Mouse (Mus musculus) liver, postnatal 0 days (tissue): ENCODE results near the gene Mapk6. TPM values are rescaled to one million over a fixed set of nuclear protein-coding genes. Genes with fewer than 3 reads are reported as not detected.

Experiments
- ATAC-seq: fragments of 200-750 bp; cut with Nextera tagmentation; 2 replicates; pipeline ENCODE4 v1.8.0; 2017; ENCODE audit warnings: mild to moderate bottlenecking, moderate library complexity
- DNase-seq: peaks from one replicate; pipeline ENCODE4 v3.0.0-alpha.2; 2016
- H3K27ac ChIP-seq: fragments of 300-500 bp; sonication (generic); 2 replicates; pipeline ENCODE4 v1.5.1; 2014; ENCODE audit warnings: antibody characterized with exemption, moderate library complexity, mild to moderate bottlenecking, low read depth
- H3K27me3 ChIP-seq: fragments of 300-500 bp; sonication (generic); 2 replicates; pipeline ENCODE4 v1.6.1; 2014; ENCODE audit warnings: low read length, control low read depth, mixed read lengths; ENCODE audit not compliant: insufficient read depth
- H3K36me3 ChIP-seq: fragments of 300-500 bp; sonication (generic); replicated peaks from 2 replicates; pipeline ENCODE4 v1.6.1; 2014; ENCODE audit warnings: mild to moderate bottlenecking, control low read depth, low read length, moderate library complexity, mixed read lengths; ENCODE audit not compliant: insufficient read depth
- H3K4me1 ChIP-seq: fragments of 300-500 bp; sonication (generic); 2 replicates; pipeline ENCODE4 v1.6.1; 2014; ENCODE audit warnings: antibody characterized with exemption, mild to moderate bottlenecking, control low read depth; ENCODE audit not compliant: insufficient read depth
- H3K4me2 ChIP-seq: fragments of 300-500 bp; sonication (generic); 2 replicates; pipeline ENCODE4 v1.6.1; 2014; ENCODE audit warnings: low read depth, mild to moderate bottlenecking, low read length, moderate library complexity, mixed read lengths
- H3K4me3 ChIP-seq: fragments of 300-500 bp; sonication (generic); 2 replicates; pipeline ENCODE4 v1.5.1; 2014; ENCODE audit warnings: low read depth, low read length
- H3K9ac ChIP-seq: fragments of 300-500 bp; sonication (generic); replicated peaks from 2 replicates; pipeline ENCODE4 v1.6.1; 2014; ENCODE audit warnings: mild to moderate bottlenecking, moderate library complexity
- H3K9me3 ChIP-seq: fragments of 300-500 bp; sonication (generic); 2 replicates; pipeline ENCODE4 v1.6.1; 2016; ENCODE audit warnings: mild to moderate bottlenecking, control low read depth, low read length, mixed read lengths
- CTCF ChIP-seq: sonication (generic); IDR thresholded peaks from 2 replicates; pipeline ENCODE4 v1.5.1; 2016; ENCODE audit warnings: antibody characterized with exemption, low read depth
- EP300 ChIP-seq: IDR thresholded peaks from 2 replicates; pipeline ENCODE4 v1.6.1; 2016; ENCODE audit warnings: antibody characterized with exemption, low read depth, mild to moderate bottlenecking
- WGBS: fragments of 180-500 bp; shearing (Covaris S2); extraction: QIAGEN DNeasy Blood & Tissue Kit; methylation state at CpG from one replicate; pipeline ENCODE4 v1.1.7; 2014; ENCODE audit not compliant: insufficient replicate concordance; 5-methylcytosine and 5-hydroxymethylcytosine counted together
- polyA plus RNA-seq: library from polyadenylated mRNA; unstranded; fragments of >200 nt; fragmentation: Nextera tagmentation; extraction: Ambion mirVana; gene quantifications from 2 replicates; pipeline ENCODE4 v1.2.1, GENCODE M21; 2015

Mapk6 gene
- polyA plus RNA-seq, 1 experiment from 2014 or later: 18.4 TPM

GRCm38 (mm10) chr9:75413206-75413605 lies 3.4 kb upstream of the Mapk6 start:
- no peak for DNase-seq
- H3K4me3 ChIP-seq: no peak overlapping the region
- peaks cover 19% of the 10 kb centered on the region for H3K4me1 ChIP-seq
- TF ChIP-seq CTCF: no peak
- no peak for TF ChIP-seq EP300
- no peaks in the 10 kb centered on the region for H3K9me3 ChIP-seq
- H3K9ac ChIP-seq: no peak overlapping the region
- no peak overlapping the region for H3K27ac ChIP-seq
- no peaks in the 10 kb centered on the region for H3K27me3 ChIP-seq
- ATAC-seq: no peak
- 69% methylated on average over 5 of the region's 5 CpGs for WGBS
- H3K4me2 ChIP-seq: no peak overlapping the region
- H3K36me3 ChIP-seq: no peaks in the 10 kb centered on the region

GRCm38 (mm10) chr9:75411584-75411983 lies 1.8 kb upstream of the Mapk6 start:
- Histone ChIP-seq H3K27ac (peak overlapping the region; percentile 32; the same call in 1 of the 2 replicates), H3K9me3 (no peaks in the 10 kb centered on the region), H3K4me3 (no peak overlapping the region), H3K36me3 (no peaks in the 10 kb centered on the region), H3K27me3 (no peaks in the 10 kb centered on the region), H3K4me1 (peaks cover 24% of the 10 kb centered on the region), H3K9ac (no peak overlapping the region), H3K4me2 (0 out of 2 replicates have a peak overlapping the region, but pooled peaks have one; percentile 16)
- DNase-seq (no peak), ATAC-seq (no peak)
- 38% methylated on average over 9 of the region's 9 CpGs for WGBS
- TF ChIP-seq CTCF (no peak), EP300 (no peak; the same call in 1 of the 2 replicates)

- TF ChIP-seq EP300 (no peak), CTCF (no peak)
- 55% methylated on average over 6 of the region's 6 CpGs for WGBS
- DNase-seq (no peak), ATAC-seq (no peak)
- Histone ChIP-seq H3K9me3 (no peaks in the 10 kb centered on the region), H3K4me1 (peaks cover 24% of the 10 kb centered on the region), H3K4me2 (peak overlapping the region; percentile 86), H3K9ac (no peak overlapping the region), H3K27me3 (no peaks in the 10 kb centered on the region), H3K36me3 (no peaks in the 10 kb centered on the region), H3K4me3 (no peak overlapping the region), H3K27ac (peak overlapping the region; percentile 11; the same call in 1 of the 2 replicates)
These were observed 1.2 kb upstream of the Mapk6 start for GRCm38 (mm10) chr9:75410868-75411487.

GRCm38 (mm10) chr9:75409031-75409851 lies 564 bp downstream of the Mapk6 start:
- Histone ChIP-seq H3K27me3 (no peaks in the 10 kb centered on the region), H3K9ac (peak overlapping the region; percentile 74), H3K4me3 (peak overlapping the region; percentile 68), H3K27ac (peak overlapping the region; percentile 91), H3K4me2 (peak overlapping the region; percentile 86), H3K9me3 (no peaks in the 10 kb centered on the region), H3K4me1 (peaks cover 34% of the 10 kb centered on the region), H3K36me3 (no peaks in the 10 kb centered on the region)
- ATAC-seq: peak; percentile 71
- 3% methylated on average over 72 of the region's 90 CpGs for WGBS
- TF ChIP-seq CTCF (no peak), EP300 (no peak)
- DNase-seq: peak; percentile 83

GRCm38 (mm10) chr9:75408204-75408826 lies 1.5 kb downstream of the Mapk6 start:
- WGBS: 5% methylated on average over 11 of the region's 11 CpGs
- TF ChIP-seq CTCF (no peak), EP300 (no peak)
- Histone ChIP-seq H3K4me1 (peaks cover 34% of the 10 kb centered on the region), H3K36me3 (no peaks in the 10 kb centered on the region), H3K9me3 (no peaks in the 10 kb centered on the region), H3K27ac (peak overlapping the region; percentile 91), H3K4me2 (peak overlapping the region; percentile 86), H3K9ac (peak overlapping the region; percentile 74), H3K27me3 (no peaks in the 10 kb centered on the region), H3K4me3 (peak overlapping the region; percentile 68)
- DNase-seq: no peak
- ATAC-seq: no peak

- peak overlapping the region; percentile 91; the same call in 1 of the 2 replicates for H3K27ac ChIP-seq
- no peaks in the 10 kb centered on the region for H3K36me3 ChIP-seq
- DNase-seq (peak; percentile 46), ATAC-seq (no peak)
- no peaks in the 10 kb centered on the region for H3K9me3 ChIP-seq
- peak overlapping the region; percentile 68 for H3K4me3 ChIP-seq
- WGBS: 10% methylated on average over 10 of the region's 10 CpGs
- no peak overlapping the region for H3K9ac ChIP-seq
- H3K4me1 ChIP-seq: peaks cover 34% of the 10 kb centered on the region
- no peaks in the 10 kb centered on the region for H3K27me3 ChIP-seq
- peak overlapping the region; percentile 86 for H3K4me2 ChIP-seq
- TF ChIP-seq CTCF: no peak
- no peak for TF ChIP-seq EP300
These were observed 2.0 kb downstream of the Mapk6 start for GRCm38 (mm10) chr9:75407803-75408202.
